Mouse (Mus musculus) embryo, embryonic 10.5 days (tissue): Measurements from ENCODE around the gene Bcl7a.
A peak's percentile ranks its signal among the peaks of the same experiment; 100 is the strongest.

Experiments
- DNase-seq: peaks from one replicate; pipeline ENCODE4 v3.0.0-alpha.2; 2015; ENCODE audit warnings: low spot score

The Bcl7a gene

GRCm38 (mm10) chr5:123333566-123333965 lies 10.1 kb upstream of the Bcl7a start:
- no peak for DNase-seq

GRCm38 (mm10) chr5:123336205-123336961 lies 7.3 kb upstream of the Bcl7a start:
- no peak for DNase-seq

GRCm38 (mm10) chr5:123338463-123338862 lies 5.2 kb upstream of the Bcl7a start:
- no peak for DNase-seq

- DNase-seq: no peak
These were observed 961 bp downstream of the Bcl7a start for GRCm38 (mm10) chr5:123344628-123344962.

GRCm38 (mm10) chr5:123344963-123345852 lies 1.6 kb downstream of the Bcl7a start:
- peak; percentile 73 for DNase-seq

GRCm38 (mm10) chr5:123345853-123346654 lies 2.4 kb downstream of the Bcl7a start:
- DNase-seq: peak; percentile 67

GRCm38 (mm10) chr5:123346701-123347270 lies 3.2 kb downstream of the Bcl7a start:
- DNase-seq: no peak

- DNase-seq: no peak
These were observed 4.4 kb downstream of the Bcl7a start for GRCm38 (mm10) chr5:123347985-123348384.

- peak; percentile 47 for DNase-seq
These were observed 6.8 kb downstream of the Bcl7a start for GRCm38 (mm10) chr5:123350386-123350785.

GRCm38 (mm10) chr5:123355918-123356317 lies 12.3 kb downstream of the Bcl7a start:
- no peak for DNase-seq

- no peak for DNase-seq
These were observed 13.6 kb downstream of the Bcl7a start for GRCm38 (mm10) chr5:123357253-123357652.

GRCm38 (mm10) chr5:123359431-123359830 lies 15.8 kb downstream of the Bcl7a start:
- DNase-seq: no peak

GRCm38 (mm10) chr5:123362911-123363310 lies 19.3 kb downstream of the Bcl7a start:
- DNase-seq: no peak

- no peak for DNase-seq
These were observed 20.8 kb downstream of the Bcl7a start for GRCm38 (mm10) chr5:123364302-123364971.

GRCm38 (mm10) chr5:123368869-123369488 lies 25.3 kb downstream of the Bcl7a start:
- peak; percentile 77 for DNase-seq

GRCm38 (mm10) chr5:123370049-123370448 lies 26.4 kb downstream of the Bcl7a start:
- DNase-seq: no peak

- no peak for DNase-seq
These were observed 31.6 kb downstream of the Bcl7a start for GRCm38 (mm10) chr5:123375262-123375661.

GRCm38 (mm10) chr5:123375793-123376452 lies 32.3 kb downstream of the Bcl7a start:
- DNase-seq: no peak

GRCm38 (mm10) chr5:123376569-123376968 lies 32.9 kb downstream of the Bcl7a start:
- no peak for DNase-seq
